Mouse (Mus musculus) adrenal gland, postnatal 4 days (tissue): ENCODE measurements around the gene P4ha2. TPM values are rescaled to one million over a fixed set of nuclear protein-coding genes. Genes with fewer than 3 reads are reported as not detected.
A peak's percentile ranks its signal among the peaks of the same experiment; 100 is the strongest.
"Not testable (repeated sequence)": the region's sequence is repeated elsewhere in the genome, so short reads cannot be mapped to it uniquely, and the experiment has no call there.

Source experiments
- DNase-seq, 2 experiments: peaks; one replicate each; pipeline ENCODE4 v3.0.0; 2021 to 2022; ENCODE audit warnings: low spot score in 2 of 2, mixed read lengths in 2 of 2
- total RNA-seq, 2 experiments: library from RNA; stranded (reverse); gene quantifications; 2 replicates each; pipeline ENCODE4 v1.2.3; 2021

Gene P4ha2
- total RNA-seq, 2 experiments from 2014 or later, result 20.8 to 21.9 TPM

GRCm38 (mm10) chr11:54130721-54131120, 30.8 kb downstream of the P4ha2 start:
- no peak for DNase-seq

- no peak for DNase-seq
Observed at GRCm38 (mm10) chr11:54132290-54132689, 32.4 kb downstream of the P4ha2 start.

- no peak for DNase-seq
Observed at GRCm38 (mm10) chr11:54134905-54135304, 35.0 kb downstream of the P4ha2 start.

GRCm38 (mm10) chr11:54140159-54140558, 40.3 kb downstream of the P4ha2 start:
- not testable (repeated sequence) for DNase-seq

GRCm38 (mm10) chr11:54141200-54141971, 41.5 kb downstream of the P4ha2 start:
- no peak for DNase-seq

GRCm38 (mm10) chr11:54144886-54145285, 45.0 kb downstream of the P4ha2 start:
- DNase-seq, result peak in 1 of 2 experiments; percentile 34

GRCm38 (mm10) chr11:54145990-54146389, 46.1 kb downstream of the P4ha2 start:
- no peak for DNase-seq

GRCm38 (mm10) chr11:54149791-54150465, 50.0 kb downstream of the P4ha2 start:
- DNase-seq, result no peak

- no peak for DNase-seq
Observed at GRCm38 (mm10) chr11:54151141-54151540, 51.2 kb downstream of the P4ha2 start.

GRCm38 (mm10) chr11:54152957-54153356, 53.1 kb downstream of the P4ha2 start:
- DNase-seq, result no peak

- peak in 1 of 2 experiments; percentile 20 for DNase-seq
Observed at GRCm38 (mm10) chr11:54155864-54156263, 56.0 kb downstream of the P4ha2 start.

GRCm38 (mm10) chr11:54156504-54156903, 56.6 kb downstream of the P4ha2 start:
- no peak for DNase-seq

- DNase-seq, result no peak
Observed at GRCm38 (mm10) chr11:54157586-54157985, 57.7 kb downstream of the P4ha2 start.

GRCm38 (mm10) chr11:54160435-54160834, 60.5 kb downstream of the P4ha2 start:
- DNase-seq, result no peak

- no peak for DNase-seq
Observed at GRCm38 (mm10) chr11:54160920-54161319, 61.0 kb downstream of the P4ha2 start.

- DNase-seq, result no peak
Observed at GRCm38 (mm10) chr11:54161514-54161913, 61.6 kb downstream of the P4ha2 start.

GRCm38 (mm10) chr11:54162968-54163367, 63.1 kb downstream of the P4ha2 start:
- no peak for DNase-seq

- DNase-seq, result no peak
Observed at GRCm38 (mm10) chr11:54169432-54170295, 69.8 kb downstream of the P4ha2 start.

GRCm38 (mm10) chr11:54171175-54171574, 71.3 kb downstream of the P4ha2 start:
- DNase-seq, result no peak

- DNase-seq, result no peak
Observed at GRCm38 (mm10) chr11:54174226-54174625, 74.3 kb downstream of the P4ha2 start.

- DNase-seq, result no peak
Observed at GRCm38 (mm10) chr11:54174877-54175276, 75.0 kb downstream of the P4ha2 start.
